Mouse (Mus musculus) MEL (cell line): Measurements from ENCODE around the gene Sfn.

Experiments used
- BHLHE40 ChIP-seq: IDR thresholded peaks from 2 replicates; pipeline ENCODE4 v1.6.1; 2012; ENCODE audit warnings: low read depth, mild to moderate bottlenecking, inconsistent platforms, low read length, improper control_type of control experiment, borderline replicate concordance
- CTCF ChIP-seq, 3 experiments: IDR thresholded peaks in 2 of 3; conservative IDR thresholded peaks in 1 of 3; 2 replicates each; pipeline ENCODE4 v1.5.1; 2011 to 2012; ENCODE audit warnings: low read length in 3 of 3, low read depth in 2 of 3, mild to moderate bottlenecking in 2 of 3, improper control_type of control experiment in 1 of 3, inconsistent platforms in 1 of 3, mixed read lengths in 1 of 3, moderate library complexity in 1 of 3; ENCODE audit not compliant: control insufficient read depth in 1 of 3, insufficient read depth in 1 of 3, poor library complexity in 1 of 3, severe bottlenecking in 1 of 3
- EP300 ChIP-seq, 2 experiments: IDR thresholded peaks; 2 replicates each; pipeline ENCODE4 v1.6.1; 2011; ENCODE audit warnings: improper control_type of control experiment in 2 of 2, low read length in 2 of 2, low read depth in 1 of 2, mild to moderate bottlenecking in 1 of 2
- GATA1 ChIP-seq: IDR thresholded peaks from 2 replicates; pipeline ENCODE4 v1.6.1; 2011; ENCODE audit warnings: low read depth, low read length, improper control_type of control experiment
- MAX ChIP-seq: IDR thresholded peaks from 2 replicates; pipeline ENCODE4 v1.6.1; 2011; ENCODE audit warnings: low read length, improper control_type of control experiment
- POLR2A ChIP-seq, 2 experiments: IDR thresholded peaks; 2 replicates each; pipeline ENCODE4 v1.6.1; 2011 to 2012; ENCODE audit warnings: low read length in 2 of 2, mild to moderate bottlenecking in 2 of 2, control low read depth in 1 of 2, improper control_type of control experiment in 1 of 2, low read depth in 1 of 2, moderate library complexity in 1 of 2; ENCODE audit not compliant: control insufficient read depth in 1 of 2, insufficient read depth in 1 of 2, poor library complexity in 1 of 2
- POLR2AphosphoS5 ChIP-seq: IDR thresholded peaks from 2 replicates; pipeline ENCODE4 v1.6.1; 2012; ENCODE audit warnings: low read depth, borderline replicate concordance, mild to moderate bottlenecking, inconsistent platforms, low read length, moderate library complexity, mixed read lengths
- RCOR1 ChIP-seq: IDR thresholded peaks from 2 replicates; pipeline ENCODE4 v1.6.1; 2012; ENCODE audit warnings: low read depth, mild to moderate bottlenecking, inconsistent platforms, low read length, improper control_type of control experiment
- TAL1 ChIP-seq: IDR thresholded peaks from 2 replicates; pipeline ENCODE4 v1.6.1; 2012; ENCODE audit warnings: mild to moderate bottlenecking, inconsistent platforms, low read length, moderate library complexity, mixed read lengths
- TBP ChIP-seq: IDR thresholded peaks from 2 replicates; pipeline ENCODE4 v1.8.0; 2011; ENCODE audit warnings: low read depth, low read length, improper control_type of control experiment
- UBTF ChIP-seq: IDR thresholded peaks from 2 replicates; pipeline ENCODE4 v1.6.1; 2012; ENCODE audit warnings: low read depth, mild to moderate bottlenecking, inconsistent platforms, low read length, improper control_type of control experiment, moderate library complexity, borderline replicate concordance; ENCODE audit not compliant: insufficient read depth
- USF2 ChIP-seq, 2 experiments: IDR thresholded peaks; 2 replicates each; pipeline ENCODE4 v1.6.1; 2011 to 2012; ENCODE audit warnings: improper control_type of control experiment in 2 of 2, low read length in 2 of 2, borderline replicate concordance in 1 of 2, inconsistent platforms in 1 of 2, low read depth in 1 of 2, mild to moderate bottlenecking in 1 of 2; ENCODE audit not compliant: insufficient read depth in 1 of 2
- ZMIZ1 ChIP-seq: IDR thresholded peaks from 2 replicates; pipeline ENCODE4 v1.6.1; 2012; ENCODE audit warnings: low read depth, mild to moderate bottlenecking, inconsistent platforms, low read length, improper control_type of control experiment, moderate library complexity

GRCm38 (mm10) chr4:133577983-133578382 is 24.0 kb downstream of the Sfn start:
- TF ChIP-seq POLR2A (IDR thresholded peaks at IDR 0.05; ENCODE audit: control insufficient read depth in 1 of 2, insufficient read depth in 1 of 2, low read depth in 1 of 2, low read length in 2 of 2, poor library complexity in 1 of 2): no peak
- TF ChIP-seq BHLHE40: no peak
- no peak for TF ChIP-seq EP300 (IDR thresholded peaks at IDR 0.05; ENCODE audit: low read depth in 1 of 2, low read length in 2 of 2)
- TF ChIP-seq TAL1: no peak
- TF ChIP-seq USF2 (IDR thresholded peaks at IDR 0.05; ENCODE audit: borderline replicate concordance in 1 of 2, insufficient read depth in 1 of 2, low read depth in 1 of 2, low read length in 2 of 2): no peak
- TF ChIP-seq UBTF: no peak
- no peak for TF ChIP-seq POLR2AphosphoS5
- TF ChIP-seq TBP: no peak
- TF ChIP-seq MAX: no peak
- no peak for TF ChIP-seq CTCF (IDR thresholded peaks at IDR 0.05 in 2 of 3, conservative IDR thresholded peaks at IDR 0.05 in 1 of 3; ENCODE audit: control insufficient read depth in 1 of 3, insufficient read depth in 1 of 3, low read depth in 2 of 3, low read length in 3 of 3, poor library complexity in 1 of 3, severe bottlenecking in 1 of 3)
- TF ChIP-seq ZMIZ1: no peak
- no peak for TF ChIP-seq RCOR1
- no peak for TF ChIP-seq GATA1
